Mouse (Mus musculus) gastrocnemius, adult 8-10 months (tissue): Measurements from ENCODE around the gene Slc28a3. TPM values are rescaled to one million over a fixed set of nuclear protein-coding genes. Genes with fewer than 3 reads are reported as not detected.

ENCODE experiments used
- DNase-seq, 2 experiments: peaks; one replicate each; pipeline ENCODE4 v3.0.0; 2022; ENCODE audit warnings: low spot score in 2 of 2
- total RNA-seq, 4 experiments: library from RNA; stranded (reverse); gene quantifications; 2 replicates each; pipeline ENCODE4 v1.2.4; 2022

Gene Slc28a3
- total RNA-seq, 4 experiments from 2014 or later, result not detected

DNA sequence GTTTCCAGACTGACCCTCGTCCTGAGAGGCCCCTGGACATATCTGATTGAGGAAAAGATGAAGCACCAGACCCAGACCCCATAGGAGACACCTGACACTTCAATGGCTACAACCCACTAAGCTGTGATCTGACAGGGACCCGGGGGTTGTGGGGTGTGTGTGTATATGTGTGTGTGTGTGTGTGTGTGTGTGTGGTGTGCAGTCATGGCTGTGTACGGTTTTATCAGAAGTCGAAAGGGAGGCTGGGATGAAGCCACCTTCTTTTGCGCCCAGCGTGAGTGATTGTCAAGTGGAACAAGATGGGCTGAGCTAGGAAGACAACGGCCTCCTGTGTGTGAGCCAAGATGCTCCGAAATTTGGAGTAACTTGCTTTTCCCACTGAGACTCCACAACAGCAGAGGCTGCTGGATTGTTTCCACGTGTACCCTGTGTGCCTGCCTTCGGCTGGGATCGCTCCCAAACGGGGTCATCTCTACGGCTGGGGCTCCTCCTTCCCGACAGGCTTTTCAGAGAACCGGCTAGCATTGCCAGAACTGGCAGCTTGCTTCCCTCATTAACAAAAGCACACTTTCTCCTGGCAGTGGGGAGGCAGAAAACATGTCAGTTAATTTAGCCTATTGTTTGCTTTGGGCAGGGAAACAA lies 50.1 kb downstream of the Slc28a3 start:
- no peak for DNase-seq

DNA sequence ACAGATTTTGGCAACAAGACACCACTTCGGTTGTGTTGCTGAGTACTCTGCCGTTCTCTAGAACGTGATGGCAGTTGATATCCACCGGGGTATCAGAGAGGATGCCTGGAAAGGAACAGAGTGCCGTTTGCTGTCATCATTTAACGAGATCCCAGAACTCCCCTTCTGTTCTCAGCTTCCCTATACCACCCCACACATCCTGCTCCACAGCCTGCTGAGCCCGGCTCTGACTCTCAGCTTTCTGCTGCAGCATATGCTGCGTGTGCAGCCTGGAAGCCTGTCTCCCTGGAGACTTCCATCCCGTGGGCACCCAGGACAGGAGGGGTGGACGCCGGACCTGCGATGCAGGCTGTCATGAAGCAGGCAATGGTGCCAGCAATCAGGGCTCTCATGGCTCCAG lies 52.5 kb downstream of the Slc28a3 start:
- DNase-seq, result no peak

DNA sequence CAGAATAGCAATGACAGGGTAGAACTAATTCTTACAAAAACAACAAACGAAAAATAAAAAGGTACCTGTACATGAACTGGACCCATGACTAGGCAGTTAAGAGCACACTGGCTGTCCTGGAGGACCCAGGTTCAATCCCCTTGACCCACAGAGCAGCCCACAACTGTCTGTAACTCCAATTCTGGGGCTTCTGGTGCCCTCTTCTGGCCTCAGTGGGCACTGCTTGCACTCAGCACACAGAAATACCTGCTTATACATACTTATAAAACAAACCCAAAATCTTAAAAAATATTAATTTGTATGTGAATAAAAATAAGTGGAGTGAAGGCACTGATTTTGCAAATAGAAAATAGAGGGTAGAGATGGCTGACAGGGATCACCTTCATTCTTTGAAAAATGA lies 54.7 kb downstream of the Slc28a3 start:
- no peak for DNase-seq

- no peak for DNase-seq
These were observed 55.1 kb downstream of the Slc28a3 start for GRCm38 (mm10) chr13:58555561-58555960.

DNA sequence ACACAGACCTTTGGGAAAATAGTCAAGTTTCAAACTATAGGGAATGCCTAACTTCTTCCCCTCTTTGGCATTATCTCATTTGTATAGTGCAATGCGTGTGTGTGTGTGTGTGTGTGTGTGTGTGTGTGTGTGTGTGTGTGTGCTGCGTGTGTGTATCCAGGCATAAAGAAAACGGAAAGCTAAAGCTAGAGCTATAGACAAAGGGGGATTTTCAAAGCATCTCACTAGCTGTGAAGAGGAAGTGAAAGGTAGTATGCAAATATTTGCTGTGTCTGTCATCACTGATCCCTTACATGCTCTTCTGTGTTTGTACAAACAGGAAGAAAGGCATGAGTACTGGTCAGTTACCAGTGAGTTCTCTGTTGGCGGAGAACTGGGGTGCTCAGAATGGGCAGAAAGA lies 58.8 kb downstream of the Slc28a3 start:
- DNase-seq, result no peak

DNA sequence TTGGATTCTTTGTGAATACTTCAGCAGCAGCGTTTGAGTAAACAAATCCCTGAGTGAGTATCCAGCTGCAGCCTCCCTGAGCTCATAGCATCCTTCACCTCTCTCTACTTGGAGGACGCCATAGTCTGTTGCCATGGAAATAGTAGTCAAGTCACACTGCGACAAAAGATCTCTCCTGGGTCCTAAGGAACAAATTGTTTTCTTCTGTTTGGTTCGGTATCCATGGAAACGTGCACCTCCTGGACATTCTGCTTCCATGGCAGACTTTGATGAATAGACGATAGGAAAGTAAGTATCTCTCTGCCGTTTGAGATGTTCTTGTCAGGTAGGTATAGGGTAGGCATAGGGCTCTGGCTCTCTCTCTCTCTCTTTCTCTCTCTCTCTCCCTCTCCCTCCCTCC lies 63.1 kb downstream of the Slc28a3 start:
- DNase-seq, result no peak

GRCm38 (mm10) chr13:58543688-58544408 lies 66.8 kb downstream of the Slc28a3 start:
- no peak for DNase-seq

GRCm38 (mm10) chr13:58543066-58543465 lies 67.6 kb downstream of the Slc28a3 start:
- DNase-seq, result peak; percentile 33 to 41

DNA sequence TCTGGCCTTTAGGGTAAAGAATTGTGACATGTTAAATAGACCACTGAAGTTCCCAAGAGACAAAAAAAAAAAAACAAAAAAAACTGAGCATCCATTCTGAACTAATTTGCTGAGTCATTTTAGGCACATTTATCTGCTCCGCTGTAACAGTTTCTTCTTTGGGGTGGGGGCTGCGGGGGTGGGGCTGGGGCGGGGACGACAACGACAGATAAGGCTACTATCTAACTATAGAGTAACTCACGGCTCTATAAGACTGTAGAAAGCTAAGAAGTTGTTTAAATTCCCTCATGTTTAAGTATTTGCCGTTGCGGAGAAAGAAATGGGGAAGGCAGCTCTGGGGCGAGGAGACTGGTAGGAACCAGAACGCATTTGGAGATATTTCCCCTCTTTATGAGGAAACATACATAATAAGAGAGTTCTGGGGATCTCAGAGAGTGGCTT lies 68.1 kb downstream of the Slc28a3 start:
- no peak for DNase-seq

- no peak for DNase-seq
These were observed 68.5 kb downstream of the Slc28a3 start for GRCm38 (mm10) chr13:58542167-58542566.

GRCm38 (mm10) chr13:58541620-58542019 lies 69.1 kb downstream of the Slc28a3 start:
- DNase-seq, result no peak

GRCm38 (mm10) chr13:58538966-58539365 lies 71.7 kb downstream of the Slc28a3 start:
- no peak for DNase-seq

GRCm38 (mm10) chr13:58538366-58538765 lies 72.3 kb downstream of the Slc28a3 start:
- DNase-seq, result no peak

DNA sequence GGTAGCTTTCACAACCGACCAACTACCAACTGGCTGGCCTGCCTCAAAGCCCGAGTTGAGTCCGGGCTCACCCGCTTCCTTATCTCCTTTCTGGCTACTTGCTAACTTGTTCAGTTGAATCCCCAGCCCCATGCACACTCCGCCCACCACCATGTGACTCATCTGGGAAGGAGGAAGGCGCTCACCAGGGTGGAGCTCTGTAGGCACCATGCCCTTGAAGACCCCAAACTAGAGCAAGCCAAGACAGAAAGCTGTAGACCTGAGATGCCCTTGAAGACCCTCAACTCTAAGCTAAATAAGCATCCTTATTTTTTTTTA lies 72.8 kb downstream of the Slc28a3 start:
- DNase-seq, result no peak

- no peak for DNase-seq
These were observed 73.3 kb downstream of the Slc28a3 start for GRCm38 (mm10) chr13:58537232-58537915.

- DNase-seq, result no peak
These were observed 74.0 kb downstream of the Slc28a3 start for GRCm38 (mm10) chr13:58536466-58537231.

- DNase-seq, result no peak
These were observed 75.4 kb downstream of the Slc28a3 start for GRCm38 (mm10) chr13:58535321-58535720.

DNA sequence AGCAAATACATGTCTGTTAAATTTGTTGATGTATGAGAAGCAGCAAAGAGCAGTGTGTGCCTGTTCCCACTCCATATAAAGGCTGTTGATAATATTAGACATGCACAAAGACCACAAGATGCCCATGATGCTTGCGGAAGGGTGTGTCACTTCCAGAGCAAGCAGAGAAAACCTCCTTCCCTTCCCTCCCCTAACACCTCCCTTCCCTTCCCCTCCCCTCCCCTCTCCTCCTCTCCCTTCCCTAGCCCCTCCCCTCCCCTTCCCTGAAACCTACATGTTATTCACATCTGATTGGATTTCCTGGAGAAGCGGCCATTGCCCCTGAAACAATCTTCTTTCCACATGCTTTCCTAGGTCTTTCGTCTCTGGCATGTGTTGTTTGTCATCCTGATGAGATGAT lies 75.8 kb downstream of the Slc28a3 start:
- no peak for DNase-seq

DNA sequence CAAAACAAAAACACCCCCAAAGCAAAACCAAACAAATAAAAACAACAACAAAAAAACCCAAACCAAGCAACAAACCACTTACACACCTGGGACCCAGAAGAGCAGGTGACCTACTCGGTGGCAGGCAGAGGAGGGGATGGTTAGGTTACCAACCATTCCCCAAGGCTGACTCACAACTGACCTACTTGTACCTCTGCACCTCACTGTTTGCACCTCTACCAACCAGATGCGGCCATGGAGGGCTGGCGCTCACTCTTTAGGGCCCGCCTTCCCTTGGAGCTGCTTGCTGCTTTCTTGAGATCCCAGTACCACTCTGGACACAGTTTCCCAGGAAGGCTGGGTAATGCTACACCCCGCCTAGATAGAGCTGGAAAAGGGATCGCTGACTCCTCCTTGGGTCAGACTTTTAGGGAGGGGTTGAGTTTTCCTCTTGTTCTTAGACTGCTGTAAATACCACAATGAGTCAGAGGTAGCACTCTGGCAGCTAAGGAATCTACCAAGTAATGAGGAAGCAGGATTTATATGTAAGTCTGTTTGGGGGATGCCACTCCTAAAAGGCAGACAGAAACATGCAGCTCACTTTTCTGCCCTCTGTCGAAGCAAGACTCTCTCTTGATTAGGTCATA lies 76.3 kb downstream of the Slc28a3 start:
- DNase-seq, result no peak

- no peak for DNase-seq
These were observed 86.1 kb downstream of the Slc28a3 start for GRCm38 (mm10) chr13:58524581-58524980.

DNA sequence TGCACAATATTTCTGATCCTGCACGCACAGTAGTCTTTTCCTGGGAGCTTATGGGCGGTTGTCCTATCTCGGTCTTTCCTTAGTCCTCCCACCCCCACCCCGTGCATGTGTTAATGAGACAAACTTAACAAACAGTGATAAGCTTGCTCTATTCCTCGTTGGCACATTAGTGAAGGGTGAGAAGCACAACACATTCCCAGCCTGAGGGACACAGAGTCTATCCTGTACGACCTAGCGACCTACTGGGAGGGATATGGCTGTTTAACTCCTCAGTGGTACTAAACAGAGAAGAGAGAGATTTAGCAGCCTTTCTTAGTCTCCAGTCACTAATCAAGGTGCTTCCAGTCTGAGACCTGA lies 86.9 kb downstream of the Slc28a3 start:
- no peak for DNase-seq
